Mouse (Mus musculus) embryonic facial prominence, embryonic 11.5 days (tissue): Measurements from ENCODE around the gene Fndc10. TPM values are rescaled to one million over a fixed set of nuclear protein-coding genes. Genes with fewer than 3 reads are reported as not detected.
"Not testable (repeated sequence)": the region's sequence is repeated elsewhere in the genome, so short reads cannot be mapped to it uniquely, and the experiment has no call there.

Source experiments
- ATAC-seq: fragments of 200-750 bp; cut with Nextera tagmentation; replicated peaks from 2 replicates; pipeline ENCODE4 v1.8.0; 2017; ENCODE audit warnings: low read depth; ENCODE audit not compliant: insufficient number of reproducible peaks, low FRiP score, low TSS enrichment
- DNase-seq: peaks from one replicate; pipeline ENCODE4 v3.0.0-alpha.2; 2015; ENCODE audit warnings: low spot score
- H3K27ac ChIP-seq: fragments of 300-500 bp; sonication (generic); replicated peaks from 2 replicates; pipeline ENCODE4 v1.5.1; 2014; ENCODE audit warnings: mild to moderate bottlenecking, low read depth, low read length, control low read depth
- H3K27me3 ChIP-seq: fragments of 300-500 bp; sonication (generic); 2 replicates; pipeline ENCODE4 v1.6.1; 2014; ENCODE audit warnings: mild to moderate bottlenecking, low read length, moderate library complexity, mixed read lengths; ENCODE audit not compliant: control insufficient read depth, insufficient read depth
- H3K36me3 ChIP-seq: fragments of 300-500 bp; sonication (generic); replicated peaks from 2 replicates; pipeline ENCODE4 v1.6.1; 2014; ENCODE audit warnings: low read depth, mild to moderate bottlenecking, low read length, moderate library complexity, mixed read lengths; ENCODE audit not compliant: control insufficient read depth, insufficient read depth
- H3K4me1 ChIP-seq: fragments of 300-500 bp; sonication (generic); 2 replicates; pipeline ENCODE4 v1.6.1; 2014; ENCODE audit warnings: low read length, mixed read lengths; ENCODE audit not compliant: control insufficient read depth, insufficient read depth
- H3K4me2 ChIP-seq: fragments of 300-500 bp; sonication (generic); 2 replicates; pipeline ENCODE4 v1.6.1; 2014; ENCODE audit warnings: low read depth, mild to moderate bottlenecking, control low read depth, low read length, moderate library complexity
- H3K4me3 ChIP-seq: fragments of 300-500 bp; sonication (generic); 2 replicates; pipeline ENCODE4 v1.5.1; 2014; ENCODE audit warnings: low read depth, low read length, control low read depth
- H3K9ac ChIP-seq: fragments of 300-500 bp; sonication (generic); replicated peaks from 2 replicates; pipeline ENCODE4 v1.6.1; 2014; ENCODE audit warnings: mild to moderate bottlenecking, control low read depth, low read length
- H3K9me3 ChIP-seq: fragments of 300-500 bp; sonication (generic); replicated peaks from 2 replicates; pipeline ENCODE4 v1.6.1; 2016; ENCODE audit warnings: mild to moderate bottlenecking, low read length, inconsistent platforms, mixed read lengths; ENCODE audit not compliant: control insufficient read depth
- WGBS: fragments of 180-500 bp; shearing (Covaris S2); extraction: QIAGEN DNeasy Blood & Tissue Kit; methylation state at CpG from one replicate; pipeline ENCODE4 v1.1.7; 2014; 5-methylcytosine and 5-hydroxymethylcytosine counted together
- polyA plus RNA-seq: library from polyadenylated mRNA; unstranded; fragments of >200 nt; fragmentation: Nextera tagmentation; extraction: Ambion mirVana; gene quantifications from 2 replicates; pipeline ENCODE4 v1.2.1, GENCODE M21; 2014

The Fndc10 gene
- polyA plus RNA-seq, 1 experiment from 2014 or later: 2.1 TPM

DNA sequence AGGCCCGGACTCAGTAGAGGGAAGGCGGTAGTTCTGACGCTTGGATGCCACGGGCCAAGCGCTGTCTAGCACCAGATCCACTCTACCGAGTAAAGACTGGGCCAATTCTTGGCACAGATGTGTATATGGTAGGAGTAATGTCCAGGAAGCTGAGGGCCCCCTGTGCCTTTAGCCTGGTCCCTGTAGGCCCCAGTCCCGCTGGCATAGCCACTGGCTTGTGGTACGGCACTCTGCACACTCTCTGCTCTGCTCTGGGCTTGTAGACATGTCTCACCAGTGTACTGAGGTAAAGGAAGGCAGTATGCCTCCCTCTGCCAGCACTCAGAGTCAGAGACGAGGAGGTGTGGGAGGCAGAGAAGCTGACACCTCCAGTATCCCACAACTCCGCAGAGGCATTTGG lies 46.5 kb downstream of the Fndc10 start:
- not testable (repeated sequence) for DNase-seq, H3K4me3 ChIP-seq, H3K27me3 ChIP-seq, H3K36me3 ChIP-seq, H3K4me1 ChIP-seq, H3K9me3 ChIP-seq, H3K27ac ChIP-seq, H3K4me2 ChIP-seq, ATAC-seq, H3K9ac ChIP-seq
- WGBS: 92% methylated on average over 10 of the region's 10 CpGs

DNA sequence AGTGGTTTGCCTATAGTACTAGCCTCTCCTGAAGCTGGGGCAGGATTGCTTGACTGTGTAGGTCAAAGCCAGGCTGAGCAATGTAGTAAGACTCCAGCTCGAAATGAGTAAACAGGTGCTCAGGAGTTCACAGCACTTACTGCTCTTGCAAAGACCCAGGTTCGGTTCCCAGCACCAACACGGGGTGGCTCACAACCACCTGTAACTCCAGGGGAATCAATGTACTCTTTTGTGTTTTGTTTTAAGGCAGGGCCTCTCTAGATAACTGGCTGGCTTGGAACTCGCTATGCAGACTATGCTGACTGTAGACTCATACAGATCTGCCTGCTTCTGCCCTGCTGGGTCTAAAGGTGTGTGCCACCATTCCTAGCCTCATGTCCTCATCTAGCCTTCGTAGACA lies 48.5 kb downstream of the Fndc10 start:
- DNase-seq (no peak), ATAC-seq (no peak)
- no peak overlapping the region for H3K4me2 ChIP-seq
- peaks cover 5% of the 10 kb centered on the region for H3K36me3 ChIP-seq
- 89% methylated on average over 5 of the region's 5 CpGs for WGBS
- no peaks in the 10 kb centered on the region for H3K27me3 ChIP-seq
- no peaks in the 10 kb centered on the region for H3K4me1 ChIP-seq
- H3K9me3 ChIP-seq: no peaks in the 10 kb centered on the region
- no peak overlapping the region for H3K4me3 ChIP-seq
- H3K27ac ChIP-seq: no peak overlapping the region
- H3K9ac ChIP-seq: no peak overlapping the region

DNA sequence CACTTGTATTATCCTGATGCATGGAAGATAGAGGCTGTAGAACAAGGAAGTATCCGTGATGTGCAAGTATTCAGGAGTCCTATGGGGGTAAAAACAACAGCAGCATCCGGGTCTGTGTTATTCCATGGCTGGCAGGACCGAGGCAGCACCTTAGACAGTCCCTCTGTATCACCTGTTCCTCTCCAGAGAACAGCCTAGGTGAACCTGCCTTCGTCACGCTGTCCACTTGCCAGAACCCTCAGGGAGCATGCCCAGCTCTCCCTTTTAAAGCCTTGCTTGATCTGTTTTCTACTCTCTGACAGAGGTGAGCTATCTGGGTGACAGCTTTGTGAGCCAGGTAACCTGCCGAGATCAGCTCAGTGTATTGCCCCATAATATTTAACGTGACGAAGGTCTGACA lies 50.3 kb downstream of the Fndc10 start:
- no peaks in the 10 kb centered on the region for H3K9me3 ChIP-seq
- peaks cover 8% of the 10 kb centered on the region for H3K36me3 ChIP-seq
- WGBS: 96% methylated on average over 8 of the region's 8 CpGs
- no peak overlapping the region for H3K27ac ChIP-seq
- DNase-seq: no peak
- H3K9ac ChIP-seq: no peak overlapping the region
- no peak for ATAC-seq
- H3K4me3 ChIP-seq: no peak overlapping the region
- no peaks in the 10 kb centered on the region for H3K27me3 ChIP-seq
- no peaks in the 10 kb centered on the region for H3K4me1 ChIP-seq
- H3K4me2 ChIP-seq: no peak overlapping the region

DNA sequence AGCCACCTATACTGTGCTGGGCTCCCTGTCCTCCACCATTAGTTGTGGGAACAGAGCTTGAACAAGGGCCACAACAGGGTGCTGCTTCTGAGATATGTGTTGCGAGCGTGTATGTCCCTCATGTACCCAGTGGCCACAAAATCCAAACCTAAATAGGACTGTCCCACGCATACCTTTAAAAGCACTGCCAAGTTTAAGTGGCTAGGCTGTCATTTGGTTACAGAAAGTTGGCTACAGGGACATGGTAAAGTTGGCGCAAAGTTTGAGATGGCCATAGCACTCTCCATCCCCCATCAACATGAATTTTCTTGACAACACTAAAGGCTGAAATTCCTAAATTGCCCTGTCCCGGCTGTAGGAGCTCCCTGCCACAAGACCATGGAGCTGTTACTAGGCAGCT lies 51.0 kb downstream of the Fndc10 start:
- no peak overlapping the region for H3K4me3 ChIP-seq

More for the DNA sequence above, 51.0 kb downstream of the Fndc10 start:
- no peak overlapping the region for H3K9ac ChIP-seq
- no peak overlapping the region for H3K27ac ChIP-seq
- H3K4me2 ChIP-seq: no peak overlapping the region
- ATAC-seq (no peak), DNase-seq (no peak)
- peaks cover 11% of the 10 kb centered on the region for H3K36me3 ChIP-seq
- H3K4me1 ChIP-seq: no peaks in the 10 kb centered on the region
- 85% methylated on average over 5 of the region's 5 CpGs for WGBS
- H3K9me3 ChIP-seq: no peaks in the 10 kb centered on the region
- no peaks in the 10 kb centered on the region for H3K27me3 ChIP-seq

Other genes with a start within 250 kb of the Fndc10 start
- not detected in 2 replicates for gene Tmem52, start 225.2 kb upstream of the Fndc10 start, polyA plus RNA-seq
- 677 and 691 TPM in 2 replicates for gene Gnb1, start 203.0 kb upstream of the Fndc10 start, polyA plus RNA-seq
- 110 and 112 TPM in 2 replicates for gene Nadk, start 132.0 kb upstream of the Fndc10 start, polyA plus RNA-seq
- gene Slc35e2, start 92.9 kb upstream of the Fndc10 start, polyA plus RNA-seq: 14.6 and 16.2 TPM in 2 replicates
- gene Cdk11b, start 69.5 kb upstream of the Fndc10 start, polyA plus RNA-seq: 65.3 and 71.2 TPM in 2 replicates
- gene Gm10563, start 48.9 kb upstream of the Fndc10 start, polyA plus RNA-seq: not detected in 2 replicates
- gene Mmp23, start 41.0 kb upstream of the Fndc10 start, polyA plus RNA-seq: 6.3 and 8.7 TPM in 2 replicates
- gene Mib2, start 25.1 kb upstream of the Fndc10 start, polyA plus RNA-seq: 11.0 and 11.8 TPM in 2 replicates
- 147 and 151 TPM in 2 replicates for gene Ssu72, start 10.5 kb downstream of the Fndc10 start, polyA plus RNA-seq
- gene Tmem240, start 40.5 kb downstream of the Fndc10 start, polyA plus RNA-seq: 0.56 and 0.70 TPM in 2 replicates
- gene Atad3a, start 66.8 kb downstream of the Fndc10 start, polyA plus RNA-seq: 79.0 and 87.2 TPM in 2 replicates
- gene Vwa1, start 80.4 kb downstream of the Fndc10 start, polyA plus RNA-seq: 4.7 and 5.9 TPM in 2 replicates
- 0.18 and 0.26 TPM in 2 replicates for gene Tmem88b, start 91.5 kb downstream of the Fndc10 start, polyA plus RNA-seq
- not detected in 2 replicates for gene Ankrd65, start 96.1 kb downstream of the Fndc10 start, polyA plus RNA-seq
- gene Mrpl20, start 108.5 kb downstream of the Fndc10 start, polyA plus RNA-seq: 250 and 256 TPM in 2 replicates
- 170 and 173 TPM in 2 replicates for gene Ccnl2, start 118.1 kb downstream of the Fndc10 start, polyA plus RNA-seq
- 121 and 123 TPM in 2 replicates for gene Aurkaip1, start 136.9 kb downstream of the Fndc10 start, polyA plus RNA-seq
- 34.4 and 38.2 TPM in 2 replicates for gene Mxra8, start 145.3 kb downstream of the Fndc10 start, polyA plus RNA-seq
- gene Dvl1, start 153.1 kb downstream of the Fndc10 start, polyA plus RNA-seq: 6.8 and 7.7 TPM in 2 replicates
- 0.15 and 0.27 TPM in 2 replicates for gene Tas1r3, start 169.0 kb downstream of the Fndc10 start, polyA plus RNA-seq
- 18.3 and 21.1 TPM in 2 replicates for gene Cptp, start 175.1 kb downstream of the Fndc10 start, polyA plus RNA-seq
- 92.8 and 93.0 TPM in 2 replicates for gene Ints11, start 175.2 kb downstream of the Fndc10 start, polyA plus RNA-seq
- 35.6 and 39.3 TPM in 2 replicates for gene Pusl1, start 197.4 kb downstream of the Fndc10 start, polyA plus RNA-seq
- gene Acap3, start 197.5 kb downstream of the Fndc10 start, polyA plus RNA-seq: 18.6 and 21.2 TPM in 2 replicates
- 158 and 161 TPM in 2 replicates for gene Ube2j2, start 249.5 kb downstream of the Fndc10 start, polyA plus RNA-seq